Mouse (Mus musculus) stomach, postnatal 0 days (tissue): ENCODE measurements around the gene Tmem132d. TPM values are rescaled to one million over a fixed set of nuclear protein-coding genes. Genes with fewer than 3 reads are reported as not detected.

Experiments used
- ATAC-seq: fragments of 200-750 bp; cut with Nextera tagmentation; 2 replicates; pipeline ENCODE4 v1.8.0; 2017; ENCODE audit not compliant: low FRiP score, low TSS enrichment
- DNase-seq: peaks from one replicate; pipeline ENCODE4 v3.0.0-alpha.2; 2016; ENCODE audit warnings: low spot score
- H3K27ac ChIP-seq: fragments of 300-500 bp; sonication (generic); replicated peaks from 2 replicates; pipeline ENCODE4 v1.5.1; 2014; ENCODE audit warnings: mild to moderate bottlenecking, control low read depth
- H3K27me3 ChIP-seq: fragments of 300-500 bp; sonication (generic); 2 replicates; pipeline ENCODE4 v1.6.1; 2014; ENCODE audit warnings: low read length; ENCODE audit not compliant: control insufficient read depth, insufficient read depth
- H3K36me3 ChIP-seq: fragments of 300-500 bp; sonication (generic); 2 replicates; pipeline ENCODE4 v1.6.1; 2014; ENCODE audit warnings: low read length, mixed read lengths; ENCODE audit not compliant: control insufficient read depth, insufficient read depth
- H3K4me1 ChIP-seq: fragments of 300-500 bp; sonication (generic); replicated peaks from 2 replicates; pipeline ENCODE4 v1.6.1; 2014; ENCODE audit warnings: antibody characterized with exemption; ENCODE audit not compliant: control insufficient read depth, insufficient read depth
- H3K4me2 ChIP-seq: fragments of 300-500 bp; sonication (generic); replicated peaks from 2 replicates; pipeline ENCODE4 v1.6.1; 2014; ENCODE audit warnings: low read depth, mild to moderate bottlenecking, control low read depth, moderate library complexity
- H3K4me3 ChIP-seq: fragments of 300-500 bp; sonication (generic); 2 replicates; pipeline ENCODE4 v1.5.1; 2014; ENCODE audit warnings: low read depth, low read length, control low read depth
- H3K9ac ChIP-seq: fragments of 300-500 bp; sonication (generic); 2 replicates; pipeline ENCODE4 v1.6.1; 2014; ENCODE audit warnings: mild to moderate bottlenecking, low read length, control low read depth, mixed read lengths
- H3K9me3 ChIP-seq: fragments of 300-500 bp; sonication (generic); 2 replicates; pipeline ENCODE4 v1.6.1; 2016; ENCODE audit warnings: low read length; ENCODE audit not compliant: control insufficient read depth
- CTCF ChIP-seq: IDR thresholded peaks from 2 replicates; pipeline ENCODE4 v1.5.1; 2016; ENCODE audit warnings: antibody characterized with exemption, low read depth, mild to moderate bottlenecking, moderate library complexity
- EP300 ChIP-seq: optimal IDR thresholded peaks from 2 replicates; pipeline ENCODE3; 2016; ENCODE audit warnings: antibody characterized with exemption
- WGBS: fragments of 180-500 bp; shearing (Covaris S2); extraction: QIAGEN DNeasy Blood & Tissue Kit; methylation state at CpG from one replicate; pipeline ENCODE4 v1.1.7; 2014; 5-methylcytosine and 5-hydroxymethylcytosine counted together
- polyA plus RNA-seq: library from polyadenylated mRNA; unstranded; fragments of >200 nt; fragmentation: Nextera tagmentation; extraction: Ambion mirVana; gene quantifications from 2 replicates; pipeline ENCODE4 v1.2.1, GENCODE M21; 2015

The Tmem132d gene
- polyA plus RNA-seq, 1 experiment from 2014 or later: 0.16 TPM

- TF ChIP-seq EP300: no peak
- TF ChIP-seq CTCF: no peak
- ATAC-seq: no peak
- no peak overlapping the region for H3K27ac ChIP-seq
- no peaks in the 10 kb centered on the region for H3K4me1 ChIP-seq
- H3K9me3 ChIP-seq: no peaks in the 10 kb centered on the region
- DNase-seq: no peak
- no peaks in the 10 kb centered on the region for H3K36me3 ChIP-seq
- no peak overlapping the region for H3K9ac ChIP-seq
- no peak overlapping the region for H3K4me2 ChIP-seq
- 81% methylated on average over 2 of the region's 2 CpGs for WGBS
- H3K27me3 ChIP-seq: no peaks in the 10 kb centered on the region
- H3K4me3 ChIP-seq: no peak overlapping the region
Observed at GRCm38 (mm10) chr5:128176234-128176633, 256.6 kb downstream of the Tmem132d start.

- TF ChIP-seq CTCF (no peak), EP300 (no peak)
- ATAC-seq (no peak), DNase-seq (no peak)
- H3K4me3 ChIP-seq: no peak overlapping the region
- no peaks in the 10 kb centered on the region for H3K36me3 ChIP-seq
- no peak overlapping the region for H3K9ac ChIP-seq
- no peaks in the 10 kb centered on the region for H3K4me1 ChIP-seq
- no peak overlapping the region for H3K27ac ChIP-seq
- no peaks in the 10 kb centered on the region for H3K9me3 ChIP-seq
- H3K4me2 ChIP-seq: no peak overlapping the region
- no peaks in the 10 kb centered on the region for H3K27me3 ChIP-seq
- 76% methylated on average over 12 of the region's 12 CpGs for WGBS
Observed at GRCm38 (mm10) chr5:128158901-128159675, 273.8 kb downstream of the Tmem132d start.

- no peak overlapping the region for H3K9ac ChIP-seq
- DNase-seq (no peak), ATAC-seq (no peak)
- WGBS: 86% methylated on average over 8 of the region's 8 CpGs
- H3K9me3 ChIP-seq: no peaks in the 10 kb centered on the region
- H3K27me3 ChIP-seq: no peaks in the 10 kb centered on the region
- H3K4me3 ChIP-seq: no peak overlapping the region
- no peak for TF ChIP-seq EP300
- no peak for TF ChIP-seq CTCF
- H3K27ac ChIP-seq: no peak overlapping the region
- H3K36me3 ChIP-seq: no peaks in the 10 kb centered on the region
- H3K4me2 ChIP-seq: no peak overlapping the region
- no peaks in the 10 kb centered on the region for H3K4me1 ChIP-seq
Observed at GRCm38 (mm10) chr5:128151461-128151860, 281.4 kb downstream of the Tmem132d start.

GRCm38 (mm10) chr5:128146901-128147645, 285.8 kb downstream of the Tmem132d start:
- Histone ChIP-seq H3K9ac (no peak overlapping the region), H3K9me3 (no peaks in the 10 kb centered on the region), H3K36me3 (no peaks in the 10 kb centered on the region), H3K27ac (no peak overlapping the region), H3K27me3 (no peaks in the 10 kb centered on the region), H3K4me1 (no peaks in the 10 kb centered on the region), H3K4me2 (no peak overlapping the region), H3K4me3 (no peak overlapping the region)
- ATAC-seq (no peak), DNase-seq (no peak)
- TF ChIP-seq CTCF: no peak
- no peak for TF ChIP-seq EP300
- WGBS: 66% methylated on average over 15 of the region's 15 CpGs

GRCm38 (mm10) chr5:128144799-128145198, 288.1 kb downstream of the Tmem132d start:
- 89% methylated on average over 3 of the region's 3 CpGs for WGBS
- no peaks in the 10 kb centered on the region for H3K36me3 ChIP-seq
- no peak for DNase-seq
- no peak overlapping the region for H3K9ac ChIP-seq
- no peaks in the 10 kb centered on the region for H3K9me3 ChIP-seq
- no peaks in the 10 kb centered on the region for H3K4me1 ChIP-seq
- H3K4me3 ChIP-seq: no peak overlapping the region
- no peak overlapping the region for H3K4me2 ChIP-seq
- ATAC-seq: no peak
- no peaks in the 10 kb centered on the region for H3K27me3 ChIP-seq
- TF ChIP-seq CTCF: no peak
- no peak for TF ChIP-seq EP300
- H3K27ac ChIP-seq: no peak overlapping the region

GRCm38 (mm10) chr5:128136818-128137217, 296.1 kb downstream of the Tmem132d start:
- TF ChIP-seq CTCF: no peak
- TF ChIP-seq EP300: no peak
- H3K4me2 ChIP-seq: no peak overlapping the region
- DNase-seq (no peak), ATAC-seq (no peak)
- H3K4me3 ChIP-seq: no peak overlapping the region
- H3K36me3 ChIP-seq: no peaks in the 10 kb centered on the region
- no peaks in the 10 kb centered on the region for H3K9me3 ChIP-seq
- H3K27me3 ChIP-seq: no peaks in the 10 kb centered on the region
- no peak overlapping the region for H3K9ac ChIP-seq
- no peak overlapping the region for H3K27ac ChIP-seq
- no peaks in the 10 kb centered on the region for H3K4me1 ChIP-seq
- WGBS: 63% methylated on average over 8 of the region's 8 CpGs
